Mouse (Mus musculus) heart, embryonic 10.5 days (tissue): Measurements from ENCODE around the gene Add3. TPM values are rescaled to one million over a fixed set of nuclear protein-coding genes. Genes with fewer than 3 reads are reported as not detected.
"Not testable (repeated sequence)": the region's sequence is repeated elsewhere in the genome, so short reads cannot be mapped to it uniquely, and the experiment has no call there.

Experiments
- DNase-seq: peaks from one replicate; pipeline ENCODE4 v3.0.0-alpha.2; 2017; ENCODE audit warnings: low spot score
- H3K27ac ChIP-seq: fragments of 300-500 bp; sonication (generic); 2 replicates; pipeline ENCODE4 v1.5.1; 2016; ENCODE audit warnings: mild to moderate bottlenecking
- H3K27me3 ChIP-seq: fragments of 300-500 bp; sonication (generic); 2 replicates; pipeline ENCODE4 v1.6.1; 2016; ENCODE audit warnings: mild to moderate bottlenecking; ENCODE audit not compliant: poor library complexity, insufficient read depth, severe bottlenecking
- H3K36me3 ChIP-seq: fragments of 300-500 bp; sonication (generic); 2 replicates; pipeline ENCODE4 v1.6.1; 2016; ENCODE audit warnings: mild to moderate bottlenecking, moderate library complexity
- H3K4me1 ChIP-seq: fragments of 300-500 bp; sonication (generic); 2 replicates; pipeline ENCODE4 v1.6.1; 2016; ENCODE audit warnings: mild to moderate bottlenecking
- H3K4me3 ChIP-seq: fragments of 300-500 bp; sonication (generic); 2 replicates; pipeline ENCODE4 v1.5.1; 2016; ENCODE audit warnings: mild to moderate bottlenecking, moderate library complexity
- H3K9me3 ChIP-seq: fragments of 300-500 bp; sonication (generic); 2 replicates; pipeline ENCODE4 v1.6.1; 2016; ENCODE audit warnings: mild to moderate bottlenecking, moderate library complexity
- WGBS: fragments of 180-500 bp; shearing (Covaris S2); methylation state at CpG from one replicate; pipeline ENCODE4 v1.1.7; 2016; 5-methylcytosine and 5-hydroxymethylcytosine counted together
- polyA plus RNA-seq: library from polyadenylated mRNA; unstranded; fragments of >200 nt; fragmentation: Nextera tagmentation; extraction: Ambion mirVana; gene quantifications from 2 replicates; pipeline ENCODE4 v1.2.1, GENCODE M21; 2016

The Add3 gene
- polyA plus RNA-seq, 1 experiment from 2014 or later = 128 TPM

DNA sequence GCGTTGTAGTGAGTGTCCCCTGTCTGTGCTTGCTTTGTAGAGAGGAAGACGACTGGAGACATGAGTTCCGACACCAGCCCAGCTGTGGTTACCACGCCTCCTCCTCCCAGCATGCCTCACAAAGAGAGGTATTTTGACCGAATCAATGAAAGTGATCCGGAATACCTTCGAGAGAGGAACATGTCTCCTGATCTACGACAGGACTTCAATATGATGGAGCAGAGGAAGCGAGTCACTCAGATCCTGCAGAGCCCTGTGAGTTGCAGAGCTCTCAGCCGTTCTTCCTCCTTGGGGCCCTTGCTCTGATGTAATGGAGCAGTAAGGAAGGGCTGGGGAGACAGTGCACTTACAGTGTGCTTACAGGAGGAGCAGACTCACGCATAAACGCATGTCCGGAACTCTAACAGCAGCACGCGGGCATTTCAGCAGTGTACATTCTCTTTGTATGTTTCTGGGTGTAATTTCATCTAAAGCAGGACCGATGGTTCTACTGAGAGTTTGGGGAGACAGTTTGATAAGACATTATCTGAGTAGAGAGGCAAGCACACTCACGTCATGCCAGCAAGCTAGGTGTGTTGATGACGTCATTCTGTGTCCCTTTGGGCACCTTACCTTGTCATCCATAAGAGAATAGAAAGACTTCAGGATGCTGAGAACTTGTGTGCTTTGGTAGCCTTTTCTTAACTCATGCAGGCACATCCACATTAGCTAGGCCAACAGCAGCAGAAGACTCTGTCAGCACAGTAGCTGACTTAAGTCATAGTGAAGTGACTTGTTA lies 76.7 kb downstream of the Add3 start:
- Histone ChIP-seq H3K9me3 (no peaks in the 10 kb centered on the region), H3K36me3 (peaks cover 36% of the 10 kb centered on the region), H3K27ac (no peak overlapping the region), H3K4me3 (no peak overlapping the region), H3K4me1 (peaks cover 24% of the 10 kb centered on the region), H3K27me3 (no peaks in the 10 kb centered on the region)
- 80% methylated on average over 18 of the region's 18 CpGs for WGBS
- no peak for DNase-seq

GRCm38 (mm10) chr19:53217837-53218236 lies 77.6 kb downstream of the Add3 start:
- H3K36me3 ChIP-seq = peaks cover 38% of the 10 kb centered on the region
- no peaks in the 10 kb centered on the region for H3K27me3 ChIP-seq
- H3K4me3 ChIP-seq = no peak overlapping the region
- H3K9me3 ChIP-seq = no peaks in the 10 kb centered on the region
- no peak for DNase-seq
- WGBS = 62% methylated on average over 8 of the region's 8 CpGs
- H3K4me1 ChIP-seq = peaks cover 25% of the 10 kb centered on the region
- no peak overlapping the region for H3K27ac ChIP-seq

DNA sequence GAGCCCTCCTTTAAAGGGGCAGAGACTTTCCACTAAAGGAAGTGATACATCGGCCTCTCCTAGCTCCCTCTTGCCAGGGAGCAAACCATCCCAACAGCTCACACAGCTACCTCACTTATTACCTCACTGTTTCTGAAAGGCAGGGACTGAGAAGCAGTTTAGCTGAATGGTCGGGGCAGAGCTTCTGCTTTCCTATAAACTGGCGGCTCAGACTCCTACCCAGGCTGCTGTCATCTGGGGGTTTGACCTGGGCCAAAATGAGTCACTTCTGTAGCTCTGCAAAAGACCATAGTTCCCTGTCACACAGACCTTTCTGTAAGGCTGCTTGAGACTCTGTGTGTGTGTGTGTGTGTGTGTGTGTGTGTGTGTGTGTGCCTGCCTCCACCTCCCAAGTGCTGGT lies 79.1 kb downstream of the Add3 start:
- Histone ChIP-seq H3K36me3 (peaks cover 38% of the 10 kb centered on the region), H3K9me3 (no peaks in the 10 kb centered on the region), H3K27me3 (no peaks in the 10 kb centered on the region), H3K4me3 (no peak overlapping the region), H3K27ac (no peak overlapping the region), H3K4me1 (peaks cover 32% of the 10 kb centered on the region)
- 56% methylated on average over 3 of the region's 3 CpGs for WGBS
- DNase-seq = no peak

DNA sequence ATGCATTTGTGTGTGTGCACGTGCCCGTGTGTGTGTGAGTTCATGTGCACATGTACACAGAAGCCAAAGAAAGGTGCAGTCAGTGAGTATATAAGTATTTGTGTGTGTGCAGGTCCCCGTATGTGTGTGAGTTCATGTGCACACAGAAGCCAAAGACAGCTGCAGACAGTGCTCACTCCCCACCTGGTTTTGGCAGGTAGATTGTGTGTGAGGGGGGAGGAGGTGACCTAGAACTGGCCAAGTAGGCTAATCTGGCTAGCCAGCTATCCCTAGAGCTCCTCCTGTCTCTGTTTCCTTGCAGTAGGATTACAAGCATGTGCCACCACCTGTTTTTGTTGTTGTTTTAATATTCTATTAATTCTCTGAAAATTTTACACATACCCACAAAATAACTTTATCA lies 80.9 kb downstream of the Add3 start:
- H3K4me3 ChIP-seq = no peak overlapping the region

GRCm38 (mm10) chr19:53225249-53226070 lies 85.2 kb downstream of the Add3 start:
- H3K27me3 ChIP-seq, DNase-seq, H3K4me3 ChIP-seq, H3K9me3 ChIP-seq, H3K27ac ChIP-seq: not testable (repeated sequence)
- peaks cover 40% of the 10 kb centered on the region for H3K4me1 ChIP-seq
- peaks cover 45% of the 10 kb centered on the region for H3K36me3 ChIP-seq
- 65% methylated on average over 2 of the region's 2 CpGs for WGBS

More for the DNA sequence above, 80.9 kb downstream of the Add3 start:
- Histone ChIP-seq H3K4me1 (peaks cover 48% of the 10 kb centered on the region), H3K36me3 (peaks cover 38% of the 10 kb centered on the region), H3K27ac (no peak overlapping the region), H3K27me3 (no peaks in the 10 kb centered on the region), H3K9me3 (no peaks in the 10 kb centered on the region)
- WGBS = 94% methylated on average over 3 of the region's 3 CpGs
- DNase-seq = no peak

DNA sequence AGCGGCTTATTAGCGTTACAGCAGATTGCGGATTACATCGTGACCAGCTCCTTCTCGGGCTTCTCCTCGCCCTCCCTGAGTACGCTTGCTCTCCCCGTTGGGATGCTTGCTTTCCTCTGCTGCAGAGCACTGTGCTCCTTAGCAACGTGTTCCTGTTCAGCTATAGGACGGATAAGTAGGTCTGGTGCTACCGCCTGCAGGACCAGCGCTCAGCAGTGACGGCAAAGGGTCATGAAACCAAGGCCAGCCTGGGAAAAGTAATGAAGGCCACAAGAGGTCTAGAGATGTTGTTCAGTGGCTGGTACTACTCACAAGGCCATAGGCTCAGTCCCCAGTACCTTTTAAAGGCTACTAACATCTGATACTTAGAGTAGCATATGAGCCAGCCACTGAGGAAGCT lies 86.4 kb downstream of the Add3 start:
- no peak overlapping the region for H3K27ac ChIP-seq
- no peaks in the 10 kb centered on the region for H3K27me3 ChIP-seq
- H3K36me3 ChIP-seq = peaks cover 49% of the 10 kb centered on the region
- DNase-seq = no peak
- H3K4me1 ChIP-seq = peaks cover 40% of the 10 kb centered on the region
- WGBS = 76% methylated on average over 13 of the region's 13 CpGs
- no peaks in the 10 kb centered on the region for H3K9me3 ChIP-seq
- H3K4me3 ChIP-seq = no peak overlapping the region

DNA sequence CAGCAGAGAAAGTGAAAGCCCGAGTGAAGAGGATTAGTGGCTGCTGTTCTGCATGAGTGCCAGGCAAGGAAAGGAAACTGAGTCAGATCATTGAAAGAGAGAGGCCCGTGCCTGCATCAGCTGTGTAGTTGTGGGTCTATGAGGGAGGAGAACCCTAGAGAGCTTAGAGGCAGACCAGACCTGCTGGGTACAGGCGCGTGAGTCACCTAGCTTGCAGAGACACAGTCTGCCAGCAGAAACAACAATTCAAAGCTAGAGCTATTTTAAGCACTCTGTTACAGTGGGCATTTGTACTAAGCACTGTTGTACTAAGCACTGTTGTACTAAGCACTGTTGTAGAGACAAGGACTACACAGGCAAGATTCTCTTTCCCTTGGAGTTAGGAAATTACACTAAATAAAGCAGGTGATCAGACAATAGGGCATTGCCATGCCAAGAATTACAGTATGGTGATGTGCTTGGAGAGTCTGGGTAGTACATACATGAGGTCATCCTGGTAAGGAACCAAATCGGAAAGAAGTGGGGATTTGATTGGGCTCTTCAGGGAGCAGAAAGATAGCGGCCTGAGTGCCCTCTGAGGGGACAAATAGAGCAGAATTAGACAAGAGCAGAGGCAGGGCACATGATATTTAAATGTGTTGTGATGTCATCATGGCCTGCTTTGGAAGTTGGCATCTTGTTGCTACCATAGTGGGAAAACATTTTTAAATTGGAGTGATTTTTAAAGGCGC lies 88.0 kb downstream of the Add3 start:
- no peak overlapping the region for H3K4me3 ChIP-seq
- peaks cover 60% of the 10 kb centered on the region for H3K36me3 ChIP-seq
- peak overlapping the region; percentile 16; the same call in 1 of the 2 replicates for H3K27ac ChIP-seq
- WGBS = 81% methylated on average over 7 of the region's 7 CpGs
- no peaks in the 10 kb centered on the region for H3K9me3 ChIP-seq
- H3K27me3 ChIP-seq = no peaks in the 10 kb centered on the region
- no peak for DNase-seq
- H3K4me1 ChIP-seq = peaks cover 35% of the 10 kb centered on the region

DNA sequence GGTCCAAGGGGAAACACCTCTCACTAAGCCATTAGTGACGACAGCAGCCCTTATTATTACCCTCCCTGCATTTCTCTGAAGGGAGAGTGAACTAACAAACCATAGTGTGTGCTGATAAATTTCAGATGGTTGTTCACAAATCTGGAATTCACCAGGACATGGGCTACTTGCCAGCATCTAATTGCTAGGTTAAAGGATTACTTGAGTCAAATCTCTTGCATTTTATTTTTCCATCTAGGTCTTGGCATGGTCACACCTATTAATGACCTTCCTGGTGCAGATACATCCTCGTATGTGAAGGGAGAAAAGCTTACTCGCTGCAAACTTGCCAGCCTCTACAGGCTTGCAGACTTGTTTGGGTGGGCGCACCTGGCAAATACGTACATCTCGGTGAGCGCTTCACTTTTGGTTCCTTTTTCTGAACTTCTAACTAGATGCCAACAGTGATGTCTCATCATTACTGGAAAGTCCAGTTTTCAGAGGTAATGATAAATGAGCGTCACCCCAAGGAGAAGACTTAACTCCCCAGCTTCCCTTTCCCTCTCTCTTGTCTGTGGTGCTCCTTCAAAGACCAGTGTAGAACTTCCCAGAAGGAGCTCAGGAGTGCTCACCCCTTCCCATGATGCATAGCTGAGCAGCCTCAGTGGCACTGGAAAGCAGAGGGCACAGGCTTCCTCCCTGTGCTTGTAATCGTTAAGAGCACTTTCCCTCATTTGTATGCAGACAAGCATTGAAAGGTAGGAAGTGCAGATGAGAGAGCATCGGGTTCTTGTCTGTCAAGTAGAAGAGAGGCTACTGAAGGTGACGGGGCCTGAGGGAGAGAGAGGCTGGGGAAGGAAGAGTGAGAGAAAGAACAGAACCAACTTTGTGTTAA lies 90.9 kb downstream of the Add3 start:
- peaks cover 89% of the 10 kb centered on the region for H3K36me3 ChIP-seq
- H3K4me3 ChIP-seq = no peak overlapping the region
- no peaks in the 10 kb centered on the region for H3K9me3 ChIP-seq
- 78% methylated on average over 11 of the region's 11 CpGs for WGBS
- peaks cover 12% of the 10 kb centered on the region; the same call in 1 of the 2 replicates for H3K4me1 ChIP-seq
- peak; percentile 64 for DNase-seq
- H3K27me3 ChIP-seq = no peaks in the 10 kb centered on the region
- no peak overlapping the region for H3K27ac ChIP-seq

DNA sequence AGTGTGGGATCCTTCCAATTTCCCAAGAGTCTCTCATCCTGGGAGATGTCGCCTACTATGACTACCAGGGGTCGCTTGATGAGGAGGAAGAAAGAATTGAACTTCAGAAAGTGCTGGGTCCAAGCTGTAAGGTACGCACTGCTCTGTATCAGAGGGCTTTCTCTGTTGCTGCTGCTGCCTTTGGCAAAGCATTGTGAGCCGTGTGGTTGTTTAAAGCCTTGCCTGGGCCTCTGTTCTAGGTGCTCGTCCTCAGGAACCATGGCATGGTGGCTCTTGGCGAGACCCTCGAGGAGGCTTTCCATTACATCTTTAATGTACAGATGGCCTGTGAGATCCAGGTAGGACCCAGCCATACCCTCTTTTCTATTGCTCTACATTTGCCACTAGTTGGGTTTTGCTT lies 93.3 kb downstream of the Add3 start:
- no peaks in the 10 kb centered on the region for H3K9me3 ChIP-seq
- no peaks in the 10 kb centered on the region for H3K27me3 ChIP-seq
- H3K36me3 ChIP-seq = peaks cover 90% of the 10 kb centered on the region
- H3K4me3 ChIP-seq = no peak overlapping the region
- H3K4me1 ChIP-seq = no peaks in the 10 kb centered on the region
- no peak overlapping the region for H3K27ac ChIP-seq
- 93% methylated on average over 7 of the region's 7 CpGs for WGBS
- DNase-seq = peak; percentile 62

DNA sequence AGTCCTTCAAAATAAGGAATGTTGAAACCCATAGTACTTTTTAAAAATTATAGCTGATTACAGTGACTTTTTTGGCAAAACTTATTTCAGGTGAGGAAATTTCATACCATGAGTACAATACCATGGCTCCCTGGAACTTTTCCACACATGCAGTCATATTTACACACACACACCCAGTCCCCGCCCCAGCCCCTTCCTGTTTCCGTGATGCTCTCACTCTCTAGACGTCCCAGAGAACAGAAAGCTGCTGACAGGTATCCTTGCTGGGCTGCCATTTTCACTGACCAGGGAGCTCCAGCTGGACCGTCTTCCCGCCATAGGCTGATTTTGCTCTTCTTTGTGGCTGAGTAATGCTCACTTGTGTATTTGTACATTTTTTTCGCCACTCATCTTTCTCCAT lies 101.6 kb downstream of the Add3 start:
- H3K36me3 ChIP-seq = peaks cover 88% of the 10 kb centered on the region
- DNase-seq = peak; percentile 77
- no peaks in the 10 kb centered on the region for H3K4me1 ChIP-seq
- H3K4me3 ChIP-seq = no peak overlapping the region
- WGBS = 76% methylated on average over 6 of the region's 6 CpGs
- no peaks in the 10 kb centered on the region for H3K27me3 ChIP-seq
- H3K9me3 ChIP-seq = no peaks in the 10 kb centered on the region
- no peak overlapping the region for H3K27ac ChIP-seq

DNA sequence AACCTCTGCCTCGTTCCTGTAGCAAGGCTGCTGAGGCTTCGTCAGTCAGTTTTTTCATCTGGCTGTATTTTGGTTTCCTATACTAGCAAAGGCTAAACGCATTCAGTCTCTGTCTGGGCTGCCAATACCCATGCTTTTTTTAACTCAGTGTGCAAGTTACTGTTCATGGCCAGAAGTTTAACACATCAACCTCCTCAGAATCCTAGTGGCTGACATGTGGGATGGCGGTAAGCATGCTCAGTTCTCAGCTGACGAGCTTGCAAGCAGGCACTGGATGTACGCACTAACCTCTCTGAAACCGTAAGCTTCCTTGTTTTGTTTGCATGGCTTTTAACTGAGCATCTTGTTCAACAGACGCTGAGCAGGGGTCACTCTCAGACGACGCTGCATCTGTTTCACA lies 103.7 kb downstream of the Add3 start:
- H3K9me3 ChIP-seq = no peaks in the 10 kb centered on the region
- 82% methylated on average over 10 of the region's 10 CpGs for WGBS
- peaks cover 74% of the 10 kb centered on the region for H3K36me3 ChIP-seq
- H3K4me1 ChIP-seq = no peaks in the 10 kb centered on the region
- H3K4me3 ChIP-seq = no peak overlapping the region
- DNase-seq = no peak
- no peak overlapping the region for H3K27ac ChIP-seq
- H3K27me3 ChIP-seq = no peaks in the 10 kb centered on the region

- WGBS = 65% methylated on average over 2 of the region's 2 CpGs
- Histone ChIP-seq H3K4me1 (no peaks in the 10 kb centered on the region), H3K9me3 (no peaks in the 10 kb centered on the region), H3K4me3 (no peak overlapping the region), H3K27me3 (no peaks in the 10 kb centered on the region), H3K36me3 (peaks cover 51% of the 10 kb centered on the region), H3K27ac (no peak overlapping the region)
- no peak for DNase-seq
Observed at GRCm38 (mm10) chr19:53247558-53247957, 107.3 kb downstream of the Add3 start.
